In genomic region chr2:119463114-119463775, GRCm38 (mm10) we compare ENCODE assay signal across 9 mouse cellular contexts.
"Had no signal": no experiment of that assay in that cellular context is flagged by ENCODE, and none has a peak within 500 bp of the region (broad histone marks: within the 10 kb centered on the region; RNA-seq: fewer than 3 reads in every experiment).

No protein-coding gene starts in this region.

- DNase-seq: layer of hippocampus, postnatal 36 days; liver, embryonic 13.5 days; lung, adult 2 months; thymus, adult 18-20 months; thymus, postnatal 36 days had no signal

- H3K9me3 ChIP-seq: liver, embryonic 13.5 days; midbrain, embryonic 13.5 days had no signal

- H3K4me3 ChIP-seq: left cerebral cortex, adult 2 months; liver, embryonic 13.5 days; midbrain, embryonic 13.5 days had no signal

- H3K9ac ChIP-seq: liver, embryonic 13.5 days; midbrain, embryonic 13.5 days had no signal

- H3K36me3 ChIP-seq: midbrain, embryonic 13.5 days had no signal

- H3K4me2 ChIP-seq: liver, embryonic 13.5 days; midbrain, embryonic 13.5 days had no signal

- H3K27ac ChIP-seq: left cerebral cortex, adult 2 months; liver, embryonic 13.5 days; macrophage; midbrain, embryonic 13.5 days had no signal

- ATAC-seq: midbrain, embryonic 13.5 days; midbrain, embryonic 16.5 days had no signal

- H3K4me1 ChIP-seq: midbrain, embryonic 13.5 days had no signal

- H3K27me3 ChIP-seq: liver, embryonic 13.5 days; midbrain, embryonic 13.5 days had no signal
